Mouse (Mus musculus) ES-E14 (cell line): ENCODE measurements around the gene Csn2. TPM values are rescaled to one million over a fixed set of nuclear protein-coding genes. Genes with fewer than 3 reads are reported as not detected.

ENCODE experiments used
- DNase-seq: peaks from one replicate; pipeline ENCODE4 v3.0.0-alpha.2; 2013; ENCODE audit warnings: low read depth, low spot score
- H3K27ac ChIP-seq: 2 replicates; pipeline ENCODE4 v1.5.1; 2012; ENCODE audit warnings: low read depth, mild to moderate bottlenecking, low read length, moderate library complexity, mixed read lengths; ENCODE audit not compliant: poor library complexity, insufficient read depth, severe bottlenecking
- H3K36me3 ChIP-seq: 2 replicates; pipeline ENCODE4 v1.6.1; 2012; ENCODE audit warnings: mild to moderate bottlenecking, low read length, moderate library complexity, mixed read lengths; ENCODE audit not compliant: control insufficient read depth, poor library complexity, insufficient read depth, severe bottlenecking
- H3K4me1 ChIP-seq, 2 experiments: fragments of 150-350 bp in 1 of 2; sonication (generic) in 1 of 2; 2 replicates each; pipeline ENCODE4 v1.6.1; 2012; ENCODE audit warnings: low read length in 2 of 2, mild to moderate bottlenecking in 1 of 2, mixed read lengths in 1 of 2; ENCODE audit not compliant: control insufficient read depth in 2 of 2, insufficient read depth in 2 of 2, poor library complexity in 1 of 2
- H3K4me3 ChIP-seq, 2 experiments: fragments of 150-350 bp in 1 of 2; sonication (generic) in 1 of 2; 2 replicates each; pipeline ENCODE4 v1.5.1; 2012; ENCODE audit warnings: low read length in 2 of 2, low read depth in 1 of 2, mild to moderate bottlenecking in 1 of 2, mixed read lengths in 1 of 2; ENCODE audit not compliant: insufficient read depth in 1 of 2, poor library complexity in 1 of 2, severe bottlenecking in 1 of 2
- H3K9ac ChIP-seq: 2 replicates; pipeline ENCODE4 v1.6.1; 2012; ENCODE audit warnings: low read depth, mild to moderate bottlenecking, low read length, mixed read lengths; ENCODE audit not compliant: poor library complexity, insufficient read depth, severe bottlenecking
- H3K9me3 ChIP-seq: fragments of 150-350 bp; sonication (generic); 2 replicates; pipeline ENCODE4 v1.6.1; 2012; ENCODE audit warnings: low read depth, mild to moderate bottlenecking, low read length; ENCODE audit not compliant: control insufficient read depth, insufficient read depth
- CHD2 ChIP-seq: IDR thresholded peaks from 2 replicates; pipeline ENCODE4 v1.6.1; 2014; ENCODE audit warnings: mild to moderate bottlenecking, low read depth, low read length, inconsistent platforms
- HCFC1 ChIP-seq: IDR thresholded peaks from 2 replicates; pipeline ENCODE4 v1.6.1; 2012; ENCODE audit warnings: low read length, inconsistent platforms, borderline replicate concordance; ENCODE audit not compliant: insufficient read depth
- MAFK ChIP-seq: IDR thresholded peaks from 2 replicates; pipeline ENCODE4 v1.6.1; 2014; ENCODE audit warnings: mild to moderate bottlenecking, low read depth, low read length, inconsistent platforms; ENCODE audit not compliant: insufficient read depth
- ZC3H11A ChIP-seq: IDR thresholded peaks from 2 replicates; pipeline ENCODE4 v1.6.1; 2012; ENCODE audit warnings: low read depth, mild to moderate bottlenecking, inconsistent platforms, low read length, borderline replicate concordance
- ZNF384 ChIP-seq: IDR thresholded peaks from 2 replicates; pipeline ENCODE4 v1.6.1; 2012; ENCODE audit warnings: low read depth, low read length, inconsistent platforms
- in situ Hi-C, 2 experiments: fragments of 600-800 bp; cut with MboI; formaldehyde crosslinking; loops; one replicate each; pipeline ENCODE4 v1.15.1; 2025; ENCODE audit warnings: low sequenced_read_pairs in 2 of 2, inconsistent platforms in 1 of 2; ENCODE audit not compliant: unreplicated experiment in 2 of 2
- total RNA-seq: library from RNA; depleted of rRNA; stranded (reverse); fragments of 300-350 nt; gene quantifications from 2 replicates; pipeline ENCODE4 v1.2.3, GENCODE M21; 2012; rRNA removed

The Csn2 gene
- total RNA-seq: not detected in 2 replicates

GRCm38 (mm10) chr5:87699530-87699929 lies at the start of gene Csn2:
Gene Csn2 (minus strand): TSS chr5:87699630.
- H3K4me1 ChIP-seq: no peaks in the 10 kb centered on the region
- DNase-seq: no peak
- in situ Hi-C loops: no loop called here
- no peak within 1 kb of the TSS for H3K4me3 ChIP-seq
- no peak within 1 kb of the TSS for H3K27ac ChIP-seq
- no peaks in the 10 kb centered on the region for H3K36me3 ChIP-seq
- H3K9me3 ChIP-seq: no peaks in the 10 kb centered on the region
- TF ChIP-seq ZNF384 (no peak), ZC3H11A (no peak), HCFC1 (no peak), CHD2 (no peak), MAFK (no peak)
- no peak within 1 kb of the TSS for H3K9ac ChIP-seq

- no peaks in the 10 kb centered on the region for H3K9me3 ChIP-seq
- no peak overlapping the region for H3K4me3 ChIP-seq
- no peak overlapping the region for H3K9ac ChIP-seq
- DNase-seq: no peak
- in situ Hi-C loops: no loop called here
- no peak overlapping the region for H3K27ac ChIP-seq
- TF ChIP-seq ZC3H11A (no peak), MAFK (no peak), CHD2 (no peak)
- H3K36me3 ChIP-seq: no peaks in the 10 kb centered on the region
- H3K4me1 ChIP-seq: no peaks in the 10 kb centered on the region
Observed at GRCm38 (mm10) chr5:87734821-87735220, 35.4 kb upstream of the Csn2 start.

- Histone ChIP-seq H3K9me3 (no peaks in the 10 kb centered on the region), H3K36me3 (no peaks in the 10 kb centered on the region), H3K27ac (no peak overlapping the region), H3K9ac (no peak overlapping the region), H3K4me1 (no peaks in the 10 kb centered on the region), H3K4me3 (no peak overlapping the region)
- TF ChIP-seq ZNF384: no peak
- TF ChIP-seq MAFK: no peak
- no peak for TF ChIP-seq HCFC1
- no peak for TF ChIP-seq CHD2
- TF ChIP-seq ZC3H11A: no peak
- no peak for DNase-seq
- in situ Hi-C loops: no loop called here
Observed at GRCm38 (mm10) chr5:87705891-87706290, 6.5 kb upstream of the Csn2 start.

- no peaks in the 10 kb centered on the region for H3K4me1 ChIP-seq
- in situ Hi-C loops: no loop called here
- no peak within 1 kb of the TSS for H3K4me3 ChIP-seq
- H3K27ac ChIP-seq: no peak within 1 kb of the TSS
- TF ChIP-seq MAFK: no peak
- no peak for TF ChIP-seq ZC3H11A
- no peak for TF ChIP-seq CHD2
- no peak within 1 kb of the TSS for H3K9ac ChIP-seq
- no peaks in the 10 kb centered on the region for H3K9me3 ChIP-seq
- no peak for DNase-seq
- no peaks in the 10 kb centered on the region for H3K36me3 ChIP-seq
Observed at GRCm38 (mm10) chr5:87665908-87666307, 33.5 kb downstream of the Csn2 start, which contains the start of gene Csn1s1. Gene Csn1s1 (plus strand): TSS chr5:87666208.

GRCm38 (mm10) chr5:87642787-87643186 lies 56.6 kb downstream of the Csn2 start:
- Histone ChIP-seq H3K4me1 (no peaks in the 10 kb centered on the region), H3K9ac (no peak overlapping the region), H3K36me3 (no peaks in the 10 kb centered on the region), H3K27ac (no peak overlapping the region), H3K4me3 (no peak overlapping the region), H3K9me3 (no peaks in the 10 kb centered on the region)
- DNase-seq: no peak
- no peak for TF ChIP-seq MAFK
- TF ChIP-seq HCFC1: no peak
- in situ Hi-C loops: loop anchor here in 1 of 2 experiments (10.0 kb wide), 1 partner anchor 172 kb away; no protein-coding TSS in a partner anchor

Other genes with a start within 250 kb of the Csn2 start
- gene Ugt2a2, start 217.4 kb downstream of the Csn2 start, total RNA-seq: not detected in 2 replicates
- not detected in 2 replicates for gene Gm43638, start 212.8 kb downstream of the Csn2 start, total RNA-seq
- not detected in 2 replicates for gene Ugt2a1, start 208.8 kb downstream of the Csn2 start, total RNA-seq
- gene Sult1b1, start 161.4 kb downstream of the Csn2 start, total RNA-seq: not detected in 2 replicates
- not detected in 2 replicates for gene Sult1d1, start 130.6 kb downstream of the Csn2 start, total RNA-seq
- gene Sult1e1, start 108.0 kb downstream of the Csn2 start, total RNA-seq: 0.18 TPM in 1 of 2 replicates, not detected in the other
- not detected in 2 replicates for gene Csn1s1, start 33.4 kb downstream of the Csn2 start, total RNA-seq
- gene Csn1s2a, start 74.9 kb upstream of the Csn2 start, total RNA-seq: not detected in 2 replicates
- gene Csn1s2b, start 108.5 kb upstream of the Csn2 start, total RNA-seq: not detected in 2 replicates
- gene Prr27, start 126.1 kb upstream of the Csn2 start, total RNA-seq: not detected in 2 replicates
- gene Odam, start 185.4 kb upstream of the Csn2 start, total RNA-seq: not detected in 2 replicates
- gene Csn3, start 225.9 kb upstream of the Csn2 start, total RNA-seq: 1.6 and 2.2 TPM in 2 replicates